Mouse (Mus musculus): ENCODE measurements around the gene Olfr917.

The Olfr917 gene

GRCm38 (mm10) chr9:38665742-38666141 is at the start of gene Olfr917:
Olfr917 (minus strand) TSS chr9:38665842.
- no peak for DNase-seq (ENCODE audit: low spot score)

- DNase-seq (ENCODE audit: low spot score) = no peak
Observed at GRCm38 (mm10) chr9:38674501-38674900, 8.9 kb upstream of the Olfr917 start, which contains the start of gene Olfr918. Olfr918 (minus strand) TSS chr9:38674601.

GRCm38 (mm10) chr9:38672887-38673286 is 7.2 kb upstream of the Olfr917 start:
- no peak for DNase-seq (ENCODE audit: low spot score)

GRCm38 (mm10) chr9:38659775-38660174 is 5.9 kb downstream of the Olfr917 start, which contains the start of gene Olfr916:
Olfr916 (minus strand) TSS chr9:38659875.
- no peak for DNase-seq (ENCODE audit: low spot score)

GRCm38 (mm10) chr9:38632406-38632805 is 33.2 kb downstream of the Olfr917 start:
- DNase-seq (ENCODE audit: low spot score) = no peak
